Mouse (Mus musculus) left cerebral cortex, postnatal 25 days (tissue): ENCODE results near the gene Clca4a. TPM values are rescaled to one million over a fixed set of nuclear protein-coding genes. Genes with fewer than 3 reads are reported as not detected.

Experiments used
- total RNA-seq, 2 experiments: library from RNA; stranded (reverse); gene quantifications; 2 replicates each; pipeline ENCODE4 v1.2.3; 2021

Gene Clca4a
- total RNA-seq, 2 experiments from 2014 or later = not detected

Other genes starting within 250 kb of the Clca4a start
- under 1 TPM; 0.18 to 0.28 TPM for gene Clca3a1, start 214.1 kb downstream of the Clca4a start, total RNA-seq
- under 1 TPM; 0.30 to 0.62 TPM for gene Clca3a2, start 155.6 kb downstream of the Clca4a start, total RNA-seq
- not detected for gene Clca3b, start 125.7 kb downstream of the Clca4a start, total RNA-seq
- not detected for gene Clca4b, start 42.5 kb downstream of the Clca4a start, total RNA-seq
- not detected for gene Clca1, start 57.7 kb upstream of the Clca4a start, total RNA-seq
- gene Clca2, start 124.4 kb upstream of the Clca4a start, total RNA-seq = not detected
- gene Odf2l, start 143.5 kb upstream of the Clca4a start, total RNA-seq = 10 to 100 TPM; 24.4 to 25.5 TPM